Mouse (Mus musculus) myocyte (in vitro differentiated cells): ENCODE measurements around the gene Fxyd1.

Source experiments
- MAX ChIP-seq: IDR thresholded peaks from one replicate; pipeline ENCODE4 v1.6.1; 2011; ENCODE audit warnings: low read depth, mild to moderate bottlenecking, control low read depth
- POLR2A ChIP-seq: IDR thresholded peaks from one replicate; pipeline ENCODE4 v1.6.1; 2011; ENCODE audit warnings: low read depth, mild to moderate bottlenecking, control low read depth, moderate library complexity; ENCODE audit not compliant: insufficient read length
- SRF ChIP-seq: IDR thresholded peaks from one replicate; pipeline ENCODE4 v1.6.1; 2011; ENCODE audit warnings: low read depth; ENCODE audit not compliant: control insufficient read depth, insufficient read length
- TCF3 ChIP-seq: IDR thresholded peaks from one replicate; pipeline ENCODE4 v1.6.1; 2011; ENCODE audit warnings: low read depth, control low read depth; ENCODE audit not compliant: insufficient read length

DNA sequence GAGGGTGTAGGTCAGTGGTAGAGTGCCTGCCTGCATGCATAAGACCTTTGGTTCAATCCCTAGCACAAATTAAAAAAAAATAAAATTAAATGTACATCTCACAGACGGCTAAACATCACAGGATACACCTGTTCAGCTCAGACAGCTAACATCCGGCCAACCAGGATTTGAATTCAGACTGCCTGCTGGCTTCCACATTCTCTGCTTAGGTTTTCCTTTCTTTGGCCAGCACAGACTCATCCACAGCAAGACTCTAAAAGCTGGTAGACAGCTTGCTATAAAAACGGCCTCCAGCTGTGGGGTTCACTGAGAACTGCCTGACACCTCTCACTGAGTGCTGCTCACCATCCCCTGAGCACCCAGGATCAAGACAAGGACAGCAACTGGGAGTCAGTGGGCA, 49.2 kb upstream of the Fxyd1 start:
- no peak for TF ChIP-seq SRF
- no peak for TF ChIP-seq POLR2A
- no peak for TF ChIP-seq MAX
- no peak for TF ChIP-seq TCF3
